Mouse (Mus musculus): ENCODE data around the gene Prdm9. TPM values are rescaled to one million over a fixed set of nuclear protein-coding genes. Genes with fewer than 3 reads are reported as not detected.

The Prdm9 gene
- total RNA-seq, 2 experiments from 2014 or later = 3.6 to 4.0 TPM

DNA sequence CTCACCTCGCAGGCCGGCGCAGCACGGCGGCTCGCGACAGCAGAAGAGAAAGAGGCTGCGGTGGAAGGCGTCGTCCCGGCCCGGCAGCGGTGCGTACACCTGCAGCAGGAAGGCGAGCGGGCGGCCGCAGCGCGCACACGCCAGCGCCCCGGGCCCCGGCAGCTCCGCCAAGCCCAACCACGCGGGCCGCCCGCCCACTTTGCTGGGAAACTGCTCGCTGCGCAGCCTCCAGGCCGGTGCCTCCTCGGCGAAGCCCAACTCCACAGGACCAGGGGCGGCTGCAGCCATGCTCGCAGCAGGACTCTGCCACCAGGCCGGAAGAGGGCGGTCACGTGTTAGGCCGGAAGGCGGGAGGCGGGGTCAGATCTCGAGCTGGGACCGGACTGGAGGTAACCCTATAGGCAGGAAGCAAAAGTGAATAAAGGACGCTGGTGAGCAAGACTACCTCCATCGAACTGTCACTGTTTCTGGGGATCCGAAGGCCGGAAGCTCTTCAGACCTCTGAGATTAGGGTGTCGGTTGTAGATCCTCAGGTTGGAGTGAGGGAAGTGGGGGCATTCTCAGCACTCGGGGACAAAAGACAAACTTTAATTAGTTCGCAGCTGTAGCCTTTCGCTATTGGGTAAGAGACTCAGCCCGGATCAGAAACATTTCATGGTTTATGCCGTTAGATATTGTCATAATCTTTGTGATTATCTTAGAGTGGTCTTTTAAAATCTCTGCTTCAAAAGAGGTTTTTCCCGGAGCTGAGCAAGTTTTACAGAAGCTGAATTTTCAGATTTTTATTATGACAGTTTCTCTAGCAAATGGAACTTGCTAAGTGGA lies 37.0 kb downstream of the Prdm9 start, which contains the start of gene Pdcd2:
Pdcd2 (minus strand) TSS at position 316 of the 825 bp plus-strand sequence.
- peak; percentile 90 to 91 for DNase-seq

DNA sequence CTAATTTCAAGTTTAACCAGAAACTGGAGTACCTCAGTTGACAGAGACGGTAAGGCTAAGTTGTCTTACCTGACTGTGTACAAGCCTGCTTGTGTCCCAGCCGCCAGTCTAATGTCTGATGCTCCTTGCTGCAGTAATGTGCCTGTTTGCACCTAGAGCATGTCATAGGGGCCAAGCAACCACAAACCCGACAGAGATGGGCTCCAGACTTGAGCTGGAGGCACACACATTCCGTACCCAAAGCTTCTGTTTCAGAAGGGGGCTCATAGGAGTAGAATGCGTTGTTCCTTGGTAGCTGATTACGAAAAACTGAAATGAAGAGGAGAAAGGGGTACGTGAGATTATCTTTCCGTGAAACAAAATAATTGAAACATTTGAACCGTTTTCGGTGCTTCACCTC lies 37.9 kb downstream of the Prdm9 start:
- no peak for DNase-seq

GRCm38 (mm10) chr17:15518766-15519165 lies 45.4 kb downstream of the Prdm9 start:
- no peak for DNase-seq

DNA sequence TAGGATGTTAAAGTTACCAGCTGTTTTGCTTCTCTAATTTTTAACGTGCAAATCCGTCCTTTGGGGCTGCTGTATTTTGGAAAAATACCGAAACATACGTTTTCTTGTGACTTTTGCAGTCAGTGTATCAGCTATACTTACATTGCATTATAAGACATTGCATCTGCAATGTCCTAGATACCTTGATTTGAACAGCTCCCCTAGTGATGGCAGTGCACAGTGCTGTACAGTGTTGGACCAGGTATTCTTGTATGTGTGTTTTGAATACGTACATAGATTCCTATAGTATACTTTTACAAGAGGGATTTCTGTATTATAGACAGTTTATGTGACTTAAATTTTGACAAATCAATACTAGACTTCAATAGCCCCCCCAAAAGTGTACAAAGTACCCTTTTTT lies 46.0 kb downstream of the Prdm9 start:
- DNase-seq = no peak

DNA sequence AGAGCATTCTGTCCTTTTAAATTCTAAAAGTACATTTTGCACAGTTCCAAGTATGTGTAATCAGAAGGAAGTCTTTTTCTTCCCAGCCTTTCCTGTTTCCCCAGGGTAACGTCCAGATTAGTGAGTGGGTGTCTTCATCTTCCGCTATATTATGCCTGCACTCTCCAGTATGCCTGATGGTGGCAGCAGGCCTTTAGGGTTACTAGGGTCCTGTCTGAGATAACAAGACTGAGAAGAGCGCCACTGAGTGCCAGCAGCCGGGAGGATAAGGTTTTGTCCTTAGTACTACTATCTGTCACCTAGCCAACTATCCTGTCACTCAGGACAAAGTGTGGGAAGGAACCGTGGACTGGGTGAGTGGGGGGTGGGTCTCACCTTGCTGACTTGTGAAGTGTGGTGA lies 46.4 kb downstream of the Prdm9 start:
- DNase-seq = no peak

DNA sequence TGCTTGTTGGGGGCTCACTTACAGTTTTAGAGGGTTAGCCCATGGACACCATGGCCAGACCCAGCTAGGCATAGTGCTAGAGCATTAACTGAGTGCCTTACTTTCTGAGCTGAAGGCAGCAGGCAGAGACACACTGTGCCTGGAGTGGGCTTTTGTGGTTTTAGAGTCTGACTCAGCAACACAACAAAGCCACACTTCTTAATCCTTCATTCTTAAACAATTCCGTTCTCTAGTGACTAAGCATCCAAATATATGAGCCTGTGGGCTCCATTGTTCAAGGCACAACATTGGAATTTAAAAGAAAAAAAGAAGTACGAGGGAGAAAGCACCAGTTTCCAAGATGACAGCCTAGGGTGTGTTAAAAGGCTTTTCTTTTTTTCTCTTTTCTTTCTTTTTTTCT lies 53.5 kb downstream of the Prdm9 start:
- DNase-seq = no peak

DNA sequence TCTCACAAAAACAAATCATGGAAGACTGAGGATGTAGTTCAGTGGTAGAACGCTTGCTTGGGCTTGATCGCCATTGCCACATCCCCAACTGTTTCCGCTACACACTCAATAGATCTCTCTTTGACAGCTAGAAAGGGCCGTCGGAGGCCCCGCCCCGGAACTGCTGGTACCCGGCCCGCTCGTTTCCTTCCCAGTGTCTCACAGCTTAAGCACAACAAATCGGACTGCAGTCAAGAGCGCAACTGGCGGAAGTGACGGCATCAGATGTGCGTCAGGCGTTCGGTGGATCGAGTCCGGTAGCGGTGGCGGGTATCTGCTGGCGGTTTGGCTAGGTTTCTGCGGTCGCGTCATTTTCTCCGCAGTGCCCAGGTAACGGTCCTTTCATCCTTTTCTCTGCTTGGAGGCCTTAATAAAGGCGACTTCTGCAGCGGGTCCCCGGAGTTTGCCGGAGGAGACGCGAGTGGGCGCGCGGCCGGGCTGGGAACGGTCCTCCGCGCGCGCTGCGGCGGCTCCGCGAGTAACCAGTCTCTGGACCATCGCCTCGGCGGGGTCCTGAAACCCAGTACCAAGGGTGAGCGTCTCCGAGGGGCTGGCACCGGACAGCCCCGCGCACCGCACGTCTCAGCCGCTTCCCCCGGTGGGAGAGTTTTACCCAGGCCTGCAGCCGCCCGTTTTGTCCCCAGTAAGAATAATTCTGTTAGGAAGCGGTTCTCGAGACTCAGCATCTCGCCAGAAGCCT lies 64.3 kb downstream of the Prdm9 start, which contains the start of the genes Psmb1 and Tbp:
Psmb1 (minus strand) TSS at position 96 of the 739 bp plus-strand sequence.
Tbp (plus strand) TSS at position 233 of the 739 bp plus-strand sequence.
- DNase-seq = peak; percentile 98

DNA sequence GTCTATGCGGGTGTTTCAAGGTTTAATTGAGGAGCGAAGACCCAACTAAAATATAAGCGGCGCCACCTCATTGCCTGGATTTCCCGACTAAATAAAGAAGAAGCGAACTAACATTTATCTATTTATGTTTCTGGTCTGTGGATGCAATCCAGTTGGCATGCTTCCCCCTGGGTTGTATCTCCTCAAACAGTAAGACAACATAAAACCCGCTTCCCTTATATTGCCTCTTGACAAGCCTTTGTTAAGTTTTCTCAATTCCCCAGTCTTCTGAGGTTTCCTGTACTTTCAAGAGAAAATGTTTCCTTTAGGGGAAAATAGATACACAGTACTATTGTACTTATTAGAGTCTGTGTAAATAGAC lies 65.4 kb downstream of the Prdm9 start:
- DNase-seq = no peak

- peak; percentile 93 to 94 for DNase-seq
Measured at GRCm38 (mm10) chr17:15497882-15498752, 66.0 kb downstream of the Prdm9 start.

Other genes starting within 250 kb of the Prdm9 start
- 10 to 100 TPM; 10.7 to 11.8 TPM for gene Dll1, start 187.5 kb downstream of the Prdm9 start, total RNA-seq (2021)
- 10 to 100 TPM; 46.8 to 50.2 TPM for gene Fam120b, start 168.2 kb downstream of the Prdm9 start, total RNA-seq (2021)
- 100 to 1,000 TPM; 120 to 138 TPM for gene Psmb1, start 64.6 kb downstream of the Prdm9 start, total RNA-seq (2021)
- gene Tbp, start 64.5 kb downstream of the Prdm9 start, total RNA-seq (2021) = 10 to 100 TPM; 30.3 to 36.0 TPM
- 10 to 100 TPM; 16.7 to 18.9 TPM for gene Pdcd2, start 37.1 kb downstream of the Prdm9 start, total RNA-seq (2021)
- 10 to 100 TPM; 24.2 to 25.3 TPM for gene Chd1, start 140.6 kb upstream of the Prdm9 start, total RNA-seq (2021)

All from layer of hippocampus, postnatal 36 days (tissue).